Mouse (Mus musculus): Measurements from ENCODE around the gene Rpl21.

- TF ChIP-seq CTCF (IDR thresholded peaks at IDR 0.05; ENCODE audit: low read depth), result no peak
- no peak for TF ChIP-seq EP300 (optimal IDR thresholded peaks at IDR 0.05)
These were observed 17.3 kb upstream of the Rpl21 start for GRCm38 (mm10) chr5:146815394-146815793.
